Mouse (Mus musculus) CH12.LX (cell line): ENCODE results near the gene Uggt1.

Experiments
- CHD2 ChIP-seq: IDR thresholded peaks from 2 replicates; pipeline ENCODE4 v1.6.1; 2011; ENCODE audit warnings: low read length, improper control_type of control experiment
- CTCF ChIP-seq, 2 experiments: IDR thresholded peaks in 1 of 2; conservative IDR thresholded peaks in 1 of 2; 2 replicates each; pipeline ENCODE4 v1.5.1; 2011 to 2012; ENCODE audit warnings: low read depth in 2 of 2, low read length in 2 of 2, improper control_type of control experiment in 1 of 2, inconsistent platforms in 1 of 2, mild to moderate bottlenecking in 1 of 2, moderate library complexity in 1 of 2
- EP300 ChIP-seq: IDR thresholded peaks from 2 replicates; pipeline ENCODE4 v1.6.1; 2011; ENCODE audit warnings: low read length, improper control_type of control experiment
- POLR2A ChIP-seq: IDR thresholded peaks from 2 replicates; pipeline ENCODE4 v1.6.1; 2011; ENCODE audit warnings: low read depth, mild to moderate bottlenecking, improper control_type of control experiment, low read length
- USF1 ChIP-seq: IDR thresholded peaks from 2 replicates; pipeline ENCODE4 v1.6.1; 2014; ENCODE audit warnings: low read depth, mild to moderate bottlenecking, inconsistent platforms, low read length, improper control_type of control experiment

GRCm38 (mm10) chr1:36224648-36225047 is 19.9 kb downstream of the Uggt1 start:
- no peak for TF ChIP-seq USF1
- peak in 1 of 2 experiments; percentile 55; a peak in 2 of 4 replicates for TF ChIP-seq CTCF (conservative IDR thresholded peaks at IDR 0.05 in 1 of 2, IDR thresholded peaks at IDR 0.05 in 1 of 2; ENCODE audit: low read depth in 2 of 2, low read length in 2 of 2)
- TF ChIP-seq POLR2A, result no peak
- TF ChIP-seq EP300, result no peak
- no peak for TF ChIP-seq CHD2
